Mouse (Mus musculus) G1E (cell line): ENCODE results near the gene Dnah11.

Experiments used
- CTCF ChIP-seq: IDR thresholded peaks from 2 replicates; pipeline ENCODE4 v1.5.1; 2012; ENCODE audit warnings: low read depth, low read length, inconsistent platforms, mixed read lengths
- GATA1 ChIP-seq: IDR thresholded peaks from 2 replicates; pipeline ENCODE4 v1.6.1; 2012; ENCODE audit warnings: borderline replicate concordance, low read length, inconsistent platforms, mixed read lengths
- GATA2 ChIP-seq: IDR thresholded peaks from 2 replicates; pipeline ENCODE4 v1.6.1; 2012; ENCODE audit warnings: low read depth, low read length, inconsistent platforms, borderline replicate concordance
- POLR2AphosphoS5 ChIP-seq: IDR thresholded peaks from 2 replicates; pipeline ENCODE4 v1.6.1; 2012; ENCODE audit warnings: low read depth, low read length, inconsistent platforms; ENCODE audit not compliant: insufficient replicate concordance
- TAL1 ChIP-seq: conservative IDR thresholded peaks from 2 replicates; pipeline ENCODE4 v1.6.1; 2012; ENCODE audit warnings: low read depth, low read length, inconsistent platforms, mixed read lengths

GRCm38 (mm10) chr12:118098257-118098656 lies 100.6 kb downstream of the Dnah11 start:
- TF ChIP-seq CTCF = no peak
- no peak for TF ChIP-seq TAL1
- no peak for TF ChIP-seq POLR2AphosphoS5
- TF ChIP-seq GATA2 = no peak
- TF ChIP-seq GATA1 = no peak
